Comparison of ENCODE assay signal across 8 mouse cellular contexts in the genomic region with DNA sequence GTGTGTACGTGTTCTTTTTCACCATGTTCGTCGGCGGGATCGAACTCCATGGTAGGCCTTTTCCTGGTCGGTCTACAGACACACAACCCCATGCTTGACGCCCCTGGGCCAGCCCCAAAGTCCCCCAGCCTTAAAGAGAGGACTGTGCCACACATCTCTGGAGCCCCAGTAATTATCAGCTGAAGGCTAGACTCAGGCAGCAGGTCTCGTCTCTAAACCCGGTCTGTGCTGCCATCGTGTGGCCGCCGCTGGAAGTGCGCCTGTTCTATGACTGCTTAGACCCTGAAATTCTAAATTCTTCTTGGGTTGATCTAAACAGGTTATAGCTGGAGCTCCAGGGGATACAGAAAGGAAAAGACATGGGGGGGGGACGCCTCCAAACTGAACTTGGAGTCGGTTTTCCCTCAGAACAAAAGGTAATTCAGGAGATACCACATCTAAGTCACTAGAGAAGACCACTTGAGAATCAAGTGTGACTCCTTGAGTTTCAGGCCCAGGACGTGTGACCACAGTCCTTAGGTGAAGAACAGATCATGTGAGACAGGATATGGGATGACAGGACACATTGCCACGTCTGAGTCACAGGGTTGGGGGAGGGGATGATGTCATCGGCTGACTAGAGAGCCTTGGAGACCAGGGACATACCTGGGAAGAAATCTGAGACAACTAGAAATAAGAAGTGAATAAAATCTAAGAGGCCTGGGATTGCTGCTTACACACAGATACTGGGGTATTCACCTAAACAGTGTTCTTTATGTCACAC. TPM values are rescaled to one million over a fixed set of nuclear protein-coding genes. Genes with fewer than 3 reads are reported as not detected.
A peak's percentile ranks its signal among the peaks of the same experiment; 100 is the strongest.
DNase-seq lines count a peak whose midpoint lies in the region; ATAC-seq lines count a peak whose summit lies in the region.

No protein-coding gene starts in this region.

- H3K27me3 ChIP-seq in hindbrain, embryonic 12.5 days = no peaks in the 10 kb centered on the region

- peak; percentile 53; the same call in 1 of the 2 replicates for ATAC-seq in hindbrain, embryonic 12.5 days (ENCODE audit: low FRiP score)

- peak; percentile 90 for DNase-seq in NIH3T3 (ENCODE audit: low read depth)
- peak; percentile 92 to 96 for DNase-seq in cerebellum, postnatal 10 days
- DNase-seq in frontal cortex, postnatal 10 days (ENCODE audit: low spot score in 2 of 2) = peak; percentile 51 to 76
- peak; percentile 81 to 96 for DNase-seq in layer of hippocampus, postnatal 25 days (ENCODE audit: extremely low spot score in 1 of 2, low spot score in 1 of 2)
- DNase-seq in lung, postnatal 4 days = peak; percentile 77 to 86
- DNase-seq in right cerebral cortex, adult 2 months (ENCODE audit: low spot score in 2 of 2) = peak; percentile 89 to 91
- DNase-seq in urinary bladder, postnatal 10 days (ENCODE audit: low spot score) = peak; percentile 63

- H3K9me3 ChIP-seq in hindbrain, embryonic 12.5 days (replicated peaks) = no peaks in the 10 kb centered on the region

- H3K27ac ChIP-seq in hindbrain, embryonic 12.5 days = no peak overlapping the region

- H3K4me3 ChIP-seq in hindbrain, embryonic 12.5 days = peak overlapping the region; percentile 10; the same call in 1 of the 2 replicates

- H3K36me3 ChIP-seq in hindbrain, embryonic 12.5 days = no peaks in the 10 kb centered on the region

- 23% methylated on average over 18 of the region's 18 CpGs for WGBS in hindbrain, embryonic 12.5 days

- peak overlapping the region; percentile 37 for H3K4me2 ChIP-seq in hindbrain, embryonic 12.5 days (replicated peaks)

- H3K4me1 ChIP-seq in hindbrain, embryonic 12.5 days = peaks cover 4% of the 10 kb centered on the region; the same call in 1 of the 2 replicates

- H3K9ac ChIP-seq in hindbrain, embryonic 12.5 days = no peak overlapping the region

RNA-seq across cellular contexts. Expression of gene Eif1, which starts 21.2 kb away (rescaled TPM):
- polyA plus RNA-seq in hindbrain, embryonic 12.5 days (2016; fragmentation: Nextera tagmentation; extraction: Ambion mirVana) = 1,343 and 1,447 TPM in 2 replicates
- total RNA-seq in layer of hippocampus, postnatal 25 days (2021) = 100 to 1,000 TPM; 723 to 806 TPM

RNA-seq across cellular contexts. Expression of gene Krt42, which starts 28.8 kb away (rescaled TPM):
- not detected in 2 replicates for polyA plus RNA-seq in hindbrain, embryonic 12.5 days (2016; fragmentation: Nextera tagmentation; extraction: Ambion mirVana)
- not detected for total RNA-seq in layer of hippocampus, postnatal 25 days (2021)

RNA-seq across cellular contexts. Expression of gene Gast, which starts 35.8 kb away (rescaled TPM):
- polyA plus RNA-seq in hindbrain, embryonic 12.5 days (2016; fragmentation: Nextera tagmentation; extraction: Ambion mirVana) = 0.89 TPM in 1 of 2 replicates, not detected in the other
- total RNA-seq in layer of hippocampus, postnatal 25 days (2021) = not detected

RNA-seq across cellular contexts. Expression of gene Krt17, which starts 37.6 kb away (rescaled TPM):
- 3.1 and 3.2 TPM in 2 replicates for polyA plus RNA-seq in hindbrain, embryonic 12.5 days (2016; fragmentation: Nextera tagmentation; extraction: Ambion mirVana)
- total RNA-seq in layer of hippocampus, postnatal 25 days (2021) = not detected

RNA-seq across cellular contexts. Expression of gene Krt16, which starts 49.8 kb away (rescaled TPM):
- polyA plus RNA-seq in hindbrain, embryonic 12.5 days (2016; fragmentation: Nextera tagmentation; extraction: Ambion mirVana) = not detected in 2 replicates
- not detected for total RNA-seq in layer of hippocampus, postnatal 25 days (2021)
